Mouse (Mus musculus) layer of hippocampus, adult 9-11 months (tissue): ENCODE measurements at regions not wholly inside any gene's neighbourhood (a gene's known extent, or its start where the extent isn't known, plus 50 kb on each side); places are given as distances from the start of the nearest gene placed in this dataset.
"Not testable (repeated sequence)": the region's sequence is repeated elsewhere in the genome, so short reads cannot be mapped to it uniquely, and the experiment has no call there.

Experiments used
- DNase-seq: peaks from one replicate; pipeline ENCODE4 v3.0.0; 2022

GRCm38 (mm10) chr12:6638761-6639281, 1263.3 kb upstream of the Klhl29 start:
- DNase-seq: peak; percentile 88

- peak; percentile 41 for DNase-seq
Measured at GRCm38 (mm10) chr12:6637771-6638305, 1262.4 kb upstream of the Klhl29 start.

GRCm38 (mm10) chr12:6622575-6623146, 1247.2 kb upstream of the Klhl29 start:
- DNase-seq: no peak

GRCm38 (mm10) chr12:6601111-6601510, 1225.6 kb upstream of the Klhl29 start:
- DNase-seq: no peak

- not testable (repeated sequence) for DNase-seq
Measured at GRCm38 (mm10) chr12:6595484-6595883, 1220.0 kb upstream of the Klhl29 start.

- DNase-seq: peak; percentile 48
Measured at GRCm38 (mm10) chr12:6590231-6590630, 1214.7 kb upstream of the Klhl29 start.

GRCm38 (mm10) chr12:6588031-6588701, 1212.7 kb upstream of the Klhl29 start:
- no peak for DNase-seq

GRCm38 (mm10) chr12:6580195-6580594, 1204.7 kb upstream of the Klhl29 start:
- DNase-seq: peak; percentile 10

- DNase-seq: no peak
Measured at GRCm38 (mm10) chr12:6576866-6577360, 1201.4 kb upstream of the Klhl29 start.
